Mouse (Mus musculus) ES-Bruce4 (cell line): ENCODE data around the gene Alyref.

Experiments
- CTCF ChIP-seq: IDR thresholded peaks from one replicate; pipeline ENCODE4 v1.8.1; 2011; ENCODE audit warnings: low read depth, low read length
- EP300 ChIP-seq: IDR thresholded peaks from 2 replicates; pipeline ENCODE4 v1.6.1; 2011; ENCODE audit warnings: low read depth, low read length; ENCODE audit not compliant: insufficient read depth
- POLR2A ChIP-seq: IDR thresholded peaks from one replicate; pipeline ENCODE4 v1.8.1; 2011; ENCODE audit warnings: low read length; ENCODE audit not compliant: insufficient read depth

DNA sequence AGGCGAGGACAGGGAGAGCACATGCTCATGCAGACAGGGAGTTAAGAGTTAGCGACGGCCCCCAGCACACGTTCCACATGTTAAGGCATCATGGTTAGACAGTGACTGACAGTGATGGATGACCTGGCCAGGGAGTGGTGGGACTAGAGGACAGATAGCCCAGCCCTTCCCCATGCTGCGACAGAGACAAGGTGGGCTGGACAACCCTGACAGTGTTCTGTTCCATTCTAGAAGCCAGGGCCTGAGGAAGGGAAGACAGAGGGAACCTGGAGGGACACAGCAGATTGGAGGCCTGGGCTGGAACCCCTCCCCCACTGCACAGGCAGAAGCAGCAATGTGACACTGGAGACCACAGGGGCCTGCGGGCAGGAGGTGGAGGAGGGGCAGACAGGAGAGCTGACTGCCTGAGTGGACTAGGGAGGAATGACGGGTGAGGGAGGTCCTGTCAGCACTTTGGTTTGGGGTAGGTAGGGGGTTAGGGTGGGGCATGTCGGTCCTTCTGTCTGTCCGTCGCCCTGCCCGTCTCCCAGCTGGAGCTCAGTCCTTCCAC, 19.4 kb downstream of the Alyref start:
- TF ChIP-seq CTCF (no peak), POLR2A (no peak), EP300 (no peak)
